Mouse (Mus musculus) olfactory bulb, adult 2 months (tissue): Measurements from ENCODE around the gene Gdf2. TPM values are rescaled to one million over a fixed set of nuclear protein-coding genes. Genes with fewer than 3 reads are reported as not detected.
A peak's percentile ranks its signal among the peaks of the same experiment; 100 is the strongest.

Source experiments
- H3K27ac ChIP-seq: fragments of 200-500 bp; 2 replicates; pipeline ENCODE4 v1.5.1; 2012; ENCODE audit warnings: low read depth, low read length; ENCODE audit not compliant: insufficient read depth
- H3K4me1 ChIP-seq: fragments of 200-500 bp; 2 replicates; pipeline ENCODE4 v1.6.1; 2012; ENCODE audit warnings: low read length; ENCODE audit not compliant: control insufficient read depth, insufficient read depth
- H3K4me3 ChIP-seq: fragments of 200-500 bp; 2 replicates; pipeline ENCODE4 v1.5.1; 2012; ENCODE audit warnings: mild to moderate bottlenecking, low read depth, low read length, moderate library complexity; ENCODE audit not compliant: insufficient read depth
- CTCF ChIP-seq: fragments of 200-500 bp; IDR thresholded peaks from 2 replicates; pipeline ENCODE4 v1.5.1; 2012; ENCODE audit warnings: low read depth, mild to moderate bottlenecking, low read length, moderate library complexity; ENCODE audit not compliant: insufficient read depth
- POLR2A ChIP-seq: fragments of 200-500 bp; IDR thresholded peaks from 2 replicates; pipeline ENCODE4 v1.6.1; 2012; ENCODE audit warnings: mild to moderate bottlenecking, low read depth, low read length, moderate library complexity; ENCODE audit not compliant: insufficient read depth
- WGBS: fragments of 180-500 bp; shearing (Covaris S2); methylation state at CpG from one replicate; pipeline ENCODE4 v1.1.7; 2018; 5-methylcytosine and 5-hydroxymethylcytosine counted together
- polyA plus RNA-seq: library from polyadenylated mRNA; stranded (reverse); fragments of >200 nt; gene quantifications from 2 replicates; pipeline ENCODE4 v1.2.4, GENCODE M21; 2012; ENCODE audit warnings: low replicate concordance; ENCODE audit not compliant: missing spikeins, insufficient read depth, insufficient read length

The Gdf2 gene
- polyA plus RNA-seq, 1 experiment: not detected

- TF ChIP-seq POLR2A: no peak
- no peak for TF ChIP-seq CTCF
- 70% methylated on average over 6 of the region's 6 CpGs for WGBS
- H3K4me1 ChIP-seq: no peaks in the 10 kb centered on the region
- no peak overlapping the region for H3K27ac ChIP-seq
- no peak overlapping the region for H3K4me3 ChIP-seq
These were observed 11.6 kb downstream of the Gdf2 start for GRCm38 (mm10) chr14:33952233-33952981.

DNA sequence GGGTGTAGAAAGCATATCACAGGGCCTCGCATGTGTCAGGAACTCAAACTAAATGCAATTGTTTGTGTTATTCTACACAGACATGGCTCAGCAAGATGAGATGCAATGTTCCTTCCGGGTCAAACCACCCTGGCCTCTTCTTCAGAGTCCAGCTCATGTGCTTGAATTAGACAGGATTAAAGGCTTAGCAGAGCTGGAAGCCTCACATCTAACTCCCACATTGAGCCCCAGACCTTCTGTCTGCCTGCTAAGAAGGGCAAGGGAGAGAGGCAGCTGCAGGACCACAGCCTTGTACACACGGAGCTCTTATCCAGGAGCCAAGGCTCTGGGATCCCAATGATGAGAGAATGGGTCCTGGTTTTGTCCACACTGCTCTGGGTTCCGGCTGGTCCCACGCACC lies 12.9 kb downstream of the Gdf2 start, which contains the start of gene Rbp3:
Gene Rbp3 (plus strand): TSS at position 243 of the 400 bp plus-strand sequence.
- Histone ChIP-seq H3K4me3 (no peak within 1 kb of the TSS), H3K27ac (no peak within 1 kb of the TSS), H3K4me1 (no peaks in the 10 kb centered on the region)
- TF ChIP-seq POLR2A (no peak), CTCF (no peak)
- 82% methylated on average over 5 of the region's 5 CpGs for WGBS

DNA sequence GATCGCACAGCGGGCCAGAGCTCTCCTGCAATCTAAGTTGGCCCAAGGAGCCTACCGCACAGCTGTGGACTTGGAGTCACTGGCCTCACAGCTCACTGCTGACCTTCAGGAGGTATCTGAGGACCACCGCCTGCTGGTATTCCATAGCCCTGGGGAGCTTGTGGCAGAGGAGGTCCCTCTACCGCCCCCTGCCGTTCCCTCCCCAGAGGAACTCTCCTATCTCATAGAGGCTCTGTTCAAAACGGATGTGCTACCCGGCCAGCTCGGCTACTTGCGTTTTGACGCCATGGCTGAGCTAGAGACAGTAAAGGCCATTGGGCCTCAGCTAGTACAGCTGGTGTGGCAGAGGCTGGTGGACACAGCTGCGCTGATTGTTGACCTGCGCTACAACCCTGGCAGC lies 15.2 kb downstream of the Gdf2 start:
- Histone ChIP-seq H3K4me1 (no peaks in the 10 kb centered on the region), H3K4me3 (no peak overlapping the region), H3K27ac (no peak overlapping the region)
- TF ChIP-seq CTCF (no peak), POLR2A (no peak)
- 89% methylated on average over 13 of the region's 13 CpGs for WGBS

DNA sequence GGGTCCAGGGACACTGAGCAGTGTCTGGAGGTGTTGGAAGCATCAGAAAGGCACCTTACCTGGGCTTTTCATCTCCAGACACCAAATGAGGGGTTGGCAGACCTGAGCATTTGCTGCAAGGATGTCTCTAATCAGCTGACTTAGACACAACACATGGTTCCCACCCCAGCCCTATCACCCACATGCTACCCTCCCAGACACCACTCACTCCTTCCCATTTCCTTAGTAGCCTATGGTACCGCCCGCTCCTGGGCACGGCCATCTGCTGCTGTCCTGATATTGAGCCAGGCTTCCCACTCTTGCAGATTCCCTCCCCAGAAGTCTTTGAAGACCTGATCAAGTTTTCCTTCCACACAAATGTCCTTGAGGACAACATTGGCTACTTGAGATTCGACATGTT lies 17.3 kb downstream of the Gdf2 start:
- 94% methylated on average over 4 of the region's 4 CpGs for WGBS
- TF ChIP-seq POLR2A: no peak
- TF ChIP-seq CTCF: no peak
- Histone ChIP-seq H3K4me3 (no peak overlapping the region), H3K4me1 (no peaks in the 10 kb centered on the region), H3K27ac (no peak overlapping the region)

DNA sequence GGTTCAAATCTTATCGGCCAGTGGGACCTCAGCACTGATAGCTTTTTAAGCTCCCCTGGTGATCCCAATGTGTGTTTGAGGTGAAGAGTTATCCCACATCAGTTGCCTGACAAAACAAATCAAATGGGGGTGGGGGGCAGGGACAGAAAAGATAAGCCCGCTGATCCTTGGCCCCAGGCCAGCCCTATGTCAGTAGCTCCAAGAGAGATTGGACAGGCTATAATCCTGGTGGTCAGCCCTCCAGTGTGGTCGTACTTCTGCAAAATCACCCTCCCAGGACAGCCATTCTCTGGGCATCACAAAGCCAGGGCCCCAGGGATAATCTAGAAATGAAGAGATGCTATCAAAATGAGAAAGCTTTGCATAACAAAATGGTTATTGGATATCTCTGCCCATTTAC lies 18.0 kb downstream of the Gdf2 start:
- 56% methylated on average over 3 of the region's 3 CpGs for WGBS
- H3K4me3 ChIP-seq: no peak overlapping the region
- H3K4me1 ChIP-seq: no peaks in the 10 kb centered on the region
- TF ChIP-seq POLR2A: no peak
- H3K27ac ChIP-seq: no peak overlapping the region

GRCm38 (mm10) chr14:33959341-33959740 lies 18.5 kb downstream of the Gdf2 start:
- Histone ChIP-seq H3K4me1 (no peaks in the 10 kb centered on the region), H3K27ac (no peak overlapping the region), H3K4me3 (no peak overlapping the region)
- WGBS: 18% methylated on average over 9 of the region's 9 CpGs
- TF ChIP-seq CTCF: peak; percentile 24; the same call in 1 of the 2 replicates
- no peak for TF ChIP-seq POLR2A

GRCm38 (mm10) chr14:33965675-33966074 lies 24.8 kb downstream of the Gdf2 start:
- 68% methylated on average over 7 of the region's 7 CpGs for WGBS
- no peak overlapping the region for H3K4me3 ChIP-seq
- TF ChIP-seq CTCF (no peak), POLR2A (no peak)
- no peak overlapping the region for H3K27ac ChIP-seq
- H3K4me1 ChIP-seq: no peaks in the 10 kb centered on the region

DNA sequence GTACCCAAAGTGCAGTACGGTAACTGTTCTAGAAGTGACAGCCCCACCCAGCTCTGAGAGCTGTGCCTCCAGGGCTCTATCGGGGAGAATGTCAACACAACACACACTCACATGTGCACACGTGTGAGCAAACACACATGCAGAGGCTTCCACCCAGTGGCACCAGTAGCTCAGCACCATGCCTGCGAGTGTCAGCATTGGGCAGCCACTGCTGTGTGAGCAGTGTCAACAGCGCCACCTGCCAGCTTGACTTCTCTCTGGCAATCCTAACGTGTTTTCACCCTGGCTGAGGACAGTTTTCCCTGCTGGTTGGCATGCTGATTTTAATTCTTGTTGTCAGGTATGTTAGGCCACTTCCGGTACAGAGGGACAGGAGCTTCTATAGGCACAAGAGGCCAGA lies 31.8 kb downstream of the Gdf2 start:
- 65% methylated on average over 7 of the region's 7 CpGs for WGBS
- no peak overlapping the region for H3K4me3 ChIP-seq

DNA sequence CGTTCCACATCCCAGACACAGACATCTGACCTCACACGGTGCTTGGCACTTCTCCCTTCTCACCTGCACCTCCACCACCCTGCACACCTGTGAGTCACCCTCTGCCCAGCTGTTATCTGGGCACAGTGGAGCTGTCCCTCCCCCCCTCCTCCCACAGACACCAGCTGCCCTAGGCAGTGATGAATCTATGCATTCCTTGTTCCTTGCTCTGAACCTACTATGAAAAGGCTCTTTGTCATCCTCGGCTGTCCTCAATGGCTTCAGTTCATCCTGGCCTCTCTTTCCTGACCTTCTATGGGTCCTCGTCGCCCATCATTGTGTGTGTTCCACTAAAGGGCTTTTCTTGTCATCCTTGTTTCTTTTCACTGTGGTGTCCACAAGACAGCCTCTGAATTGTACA lies 33.9 kb downstream of the Gdf2 start:
- H3K27ac ChIP-seq: no peak overlapping the region
- H3K4me3 ChIP-seq: no peak overlapping the region
- no peak for TF ChIP-seq CTCF
- no peak for TF ChIP-seq POLR2A
- peaks cover 6% of the 10 kb centered on the region for H3K4me1 ChIP-seq
- WGBS: 82% methylated on average over 5 of the region's 5 CpGs

More for the DNA sequence above, 31.8 kb downstream of the Gdf2 start:
- no peak for TF ChIP-seq CTCF
- TF ChIP-seq POLR2A: no peak
- no peak overlapping the region for H3K27ac ChIP-seq
- no peaks in the 10 kb centered on the region for H3K4me1 ChIP-seq

- H3K4me3 ChIP-seq: no peak overlapping the region
These were observed 36.9 kb downstream of the Gdf2 start for GRCm38 (mm10) chr14:33977748-33978147.

More at GRCm38 (mm10) chr14:33977748-33978147, 36.9 kb downstream of the Gdf2 start:
- 60% methylated on average over 7 of the region's 7 CpGs for WGBS
- H3K27ac ChIP-seq: no peak overlapping the region
- peaks cover 6% of the 10 kb centered on the region for H3K4me1 ChIP-seq
- TF ChIP-seq CTCF (no peak), POLR2A (no peak)
